Mouse (Mus musculus) megakaryocyte, embryonic 14.5 days (primary cell): ENCODE measurements around the gene Hsp90aa1.

Experiments
- FLI1 ChIP-seq: IDR thresholded peaks from 2 replicates; pipeline ENCODE4 v1.6.1; 2012; ENCODE audit warnings: low read length, inconsistent platforms, mixed read lengths
- GATA1 ChIP-seq: IDR thresholded peaks from 3 replicates; pipeline ENCODE4 v1.6.1; 2012; ENCODE audit warnings: mixed read lengths, low read length, inconsistent platforms, borderline replicate concordance

DNA sequence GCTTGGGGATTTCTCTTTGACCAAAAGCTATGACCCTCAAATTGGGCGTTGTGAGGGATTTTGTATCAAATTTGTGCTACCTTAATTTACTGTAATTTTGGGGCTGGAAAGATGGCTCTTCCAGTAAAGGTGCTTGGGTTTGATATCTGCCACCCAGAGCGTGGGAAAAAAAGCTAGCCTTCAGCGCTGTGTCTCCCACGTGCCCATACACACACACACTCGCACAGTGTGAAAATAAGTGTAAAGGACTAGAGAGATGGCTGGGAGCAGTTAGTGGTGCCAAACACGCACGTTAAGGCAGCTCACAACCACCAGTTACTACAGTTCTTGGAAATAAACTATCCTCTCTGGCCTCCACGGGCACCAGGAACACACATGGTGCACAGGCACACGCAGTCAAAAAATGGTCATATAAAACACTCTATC lies 5.5 kb downstream of the Hsp90aa1 start:
- no peak for TF ChIP-seq GATA1
- no peak for TF ChIP-seq FLI1
